Mouse (Mus musculus) gastrocnemius, adult 8-10 months (tissue): ENCODE results near the gene Pcsk7. TPM values are rescaled to one million over a fixed set of nuclear protein-coding genes. Genes with fewer than 3 reads are reported as not detected.

Experiments
- DNase-seq, 2 experiments: peaks; one replicate each; pipeline ENCODE4 v3.0.0; 2022; ENCODE audit warnings: low spot score in 2 of 2
- total RNA-seq, 4 experiments: library from RNA; stranded (reverse); gene quantifications; 2 replicates each; pipeline ENCODE4 v1.2.4; 2022

The Pcsk7 gene
- 10 to 100 TPM in 2 of 4 experiments, 1 to 10 TPM in 2; 7.9 to 14.1 (median 10.7) TPM for total RNA-seq

DNA sequence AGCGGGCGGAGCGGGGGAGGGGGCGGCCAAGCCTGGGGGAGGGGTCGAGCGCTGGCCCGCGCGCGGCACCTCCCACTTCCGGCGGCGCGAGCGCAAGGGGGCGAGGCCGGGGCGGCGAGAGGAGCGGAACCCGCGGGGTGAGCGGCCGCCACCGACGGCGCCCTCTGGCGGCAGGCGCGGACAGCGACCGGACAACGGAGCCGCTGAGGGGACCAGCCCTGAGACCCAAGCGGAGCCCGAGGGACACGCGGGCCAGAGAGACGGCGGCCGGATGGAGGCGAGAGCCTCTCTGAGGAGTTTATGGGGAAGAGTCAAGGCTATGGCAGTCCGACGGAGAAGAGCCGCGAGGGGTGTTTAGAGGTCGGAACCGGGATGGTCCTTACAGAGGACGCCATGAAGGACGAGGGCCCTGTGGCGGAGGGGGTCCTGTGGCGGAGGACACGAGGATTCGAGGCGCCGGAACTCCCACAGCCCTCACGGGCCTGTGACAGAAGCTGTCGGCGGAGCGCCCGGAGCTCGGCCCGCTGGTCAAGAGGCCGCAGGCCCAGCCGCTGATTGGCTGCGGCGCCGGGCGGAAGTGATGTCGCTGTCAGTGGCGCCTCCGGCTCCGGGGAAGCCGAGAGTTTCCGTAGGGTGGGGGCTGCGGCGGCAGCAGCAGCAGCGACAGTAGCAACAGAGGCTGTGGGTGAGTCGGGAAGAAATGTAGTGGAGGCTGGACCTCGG is at the start of gene Pcsk7, which contains the start of gene Rnf214:
Pcsk7 (plus strand) TSS at position 143 of the 723 bp plus-strand sequence.
Rnf214 (minus strand) TSS at position 557 of the 723 bp plus-strand sequence.
- peak; percentile 82 to 90 for DNase-seq

DNA sequence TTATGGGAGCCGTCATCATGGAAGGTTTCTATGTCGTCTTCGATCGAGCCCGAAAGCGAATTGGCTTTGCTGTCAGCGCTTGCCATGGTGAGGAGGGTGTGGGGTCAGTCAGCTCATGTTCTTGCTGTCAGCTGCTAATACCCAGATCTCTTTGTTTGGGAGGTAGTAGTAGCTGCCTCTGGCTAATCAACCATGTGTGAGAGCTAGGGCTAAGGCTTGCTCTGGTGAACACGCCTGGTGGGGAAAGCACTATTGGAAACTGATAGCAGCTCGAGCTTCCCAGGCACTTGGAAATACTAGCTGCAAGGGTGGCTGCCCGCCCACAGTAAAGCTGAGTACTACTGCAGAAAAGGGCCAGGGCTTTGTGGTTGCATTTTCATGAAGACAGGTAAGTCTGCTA is 46.9 kb upstream of the Pcsk7 start:
- no peak for DNase-seq

DNA sequence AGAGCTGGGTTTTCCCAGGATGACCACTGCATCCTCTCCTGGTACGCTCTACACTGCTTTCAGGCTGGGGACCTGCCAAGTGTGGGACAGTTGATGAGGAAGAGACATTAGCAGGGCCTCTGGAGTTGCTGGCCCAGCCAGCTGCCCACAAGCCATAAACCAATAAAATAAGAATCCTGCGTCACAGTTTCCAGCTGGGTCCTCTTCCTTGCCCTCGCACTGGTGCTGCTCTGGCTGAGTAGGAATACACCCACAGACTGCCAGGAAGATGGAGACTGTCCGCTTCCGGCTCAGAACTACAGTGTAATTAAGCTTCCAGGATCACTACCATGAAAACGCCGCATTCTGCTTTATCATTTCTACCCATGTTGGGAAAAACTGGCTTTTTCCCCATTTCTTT is 44.5 kb upstream of the Pcsk7 start:
- DNase-seq, result no peak

DNA sequence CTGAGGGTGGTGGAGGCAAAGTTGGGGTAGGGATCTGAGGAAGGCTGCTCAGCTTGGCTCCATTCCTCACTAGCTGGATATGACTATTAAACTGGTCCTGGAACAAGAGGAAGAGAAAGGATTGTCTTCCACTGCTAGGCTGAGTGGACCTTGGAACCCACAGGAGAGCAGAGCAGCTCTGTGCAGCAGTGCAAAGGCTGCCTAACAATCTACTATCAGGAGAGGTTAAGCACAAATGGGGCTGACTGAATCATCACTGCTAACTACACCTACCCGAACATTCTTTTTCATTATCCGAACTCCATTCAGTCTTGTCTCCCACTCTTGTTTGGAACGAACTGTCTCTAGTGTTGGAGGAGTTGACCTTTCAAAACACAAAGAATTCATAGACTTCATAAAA is 37.1 kb upstream of the Pcsk7 start:
- DNase-seq, result no peak

DNA sequence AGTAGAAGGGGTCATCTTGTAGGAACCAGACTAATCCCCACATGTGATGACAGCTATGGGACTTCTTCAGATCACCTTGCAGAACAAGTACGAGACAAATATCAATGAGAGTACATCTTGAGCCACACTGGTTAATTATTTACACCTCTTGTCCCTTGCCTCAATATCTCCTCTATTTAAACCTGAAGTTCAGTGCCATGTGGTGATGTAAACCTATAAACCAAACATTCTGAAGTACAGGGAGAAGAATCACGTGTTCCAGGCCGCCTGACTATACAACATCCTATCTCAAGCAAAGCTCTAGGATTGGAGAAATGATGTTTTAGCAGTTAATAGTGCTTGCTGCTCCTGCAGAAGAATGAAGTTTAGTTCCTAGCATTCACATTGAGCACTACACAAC is 36.0 kb upstream of the Pcsk7 start:
- no peak for DNase-seq

DNA sequence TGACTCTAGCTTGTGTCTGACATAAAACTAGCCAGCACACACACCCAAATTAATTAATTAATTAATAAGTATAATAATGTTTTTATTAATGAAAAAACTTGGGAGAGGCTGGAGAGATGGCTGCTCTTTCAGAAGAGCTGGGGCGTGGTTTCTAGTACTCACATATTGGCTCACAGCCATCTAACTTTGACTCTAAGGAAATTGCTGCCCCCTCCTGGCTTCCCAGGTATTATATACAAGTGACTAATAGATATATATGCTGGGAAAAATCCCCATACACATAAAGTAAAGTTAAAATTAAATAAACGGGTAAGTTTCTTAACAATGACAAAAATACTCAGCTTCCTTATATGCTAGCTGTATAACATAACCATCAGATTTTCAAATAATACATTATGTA is 28.4 kb upstream of the Pcsk7 start:
- DNase-seq, result peak; percentile 25 to 34

DNA sequence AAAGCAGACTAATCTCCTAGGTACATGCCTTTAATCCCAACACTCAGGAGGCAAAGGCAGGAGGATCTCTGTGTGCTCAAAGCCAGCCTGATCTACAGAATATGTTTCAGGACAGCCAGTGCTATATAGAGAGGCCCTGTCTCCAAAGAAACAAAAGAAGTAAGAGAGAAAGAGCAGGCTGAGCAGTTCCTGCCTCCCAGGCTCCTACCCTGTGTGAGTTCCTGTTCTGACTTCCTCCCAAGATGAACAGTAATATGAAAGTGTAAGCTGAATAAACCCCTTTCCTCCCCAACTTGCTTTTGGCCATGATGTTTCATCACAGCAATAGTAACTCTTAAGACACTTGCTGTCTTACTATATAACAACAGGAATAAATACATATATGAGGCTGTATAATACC is 12.6 kb upstream of the Pcsk7 start:
- DNase-seq, result no peak

DNA sequence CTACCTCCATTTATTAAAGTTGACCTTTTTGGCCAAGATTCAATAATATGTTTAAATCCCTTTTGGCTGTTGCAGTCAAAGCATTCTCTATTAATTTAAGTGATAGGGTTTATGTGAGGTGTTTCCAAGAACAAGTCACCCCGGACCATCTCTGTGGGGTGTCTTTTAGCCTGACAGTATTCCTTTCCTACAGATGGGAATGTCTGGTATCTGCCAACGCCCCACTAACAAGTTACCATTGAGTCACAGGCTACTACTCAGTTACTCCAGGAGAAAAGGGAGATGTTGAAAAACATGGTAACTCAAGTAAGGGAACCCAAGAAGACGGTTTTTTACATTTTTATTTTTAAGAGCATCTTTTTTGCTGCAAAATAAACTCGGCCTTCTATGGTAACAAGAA is 1.1 kb upstream of the Pcsk7 start:
- no peak for DNase-seq

DNA sequence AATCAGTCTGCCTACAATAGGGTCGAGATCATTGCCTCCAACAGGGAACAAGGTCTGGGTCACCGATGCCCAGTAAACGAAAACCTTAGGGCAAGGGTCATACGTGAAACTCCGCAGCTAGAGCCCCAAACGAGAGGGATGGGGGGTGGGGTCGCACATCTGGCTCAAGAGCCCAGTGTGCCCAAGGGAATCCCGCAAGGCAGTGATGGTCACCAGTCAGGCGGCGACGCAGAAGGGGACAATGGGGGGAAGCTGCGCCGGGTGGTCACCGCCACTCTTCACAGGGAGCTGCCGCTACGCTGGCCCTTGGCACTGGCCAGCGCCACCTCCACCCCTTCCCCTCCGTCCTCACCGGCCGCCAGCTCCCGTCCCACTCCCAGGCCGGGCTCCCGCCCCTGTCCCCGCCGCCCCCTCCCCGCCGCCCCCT is 473 bp upstream of the Pcsk7 start:
- DNase-seq, result peak in 1 of 2 experiments; percentile 19

DNA sequence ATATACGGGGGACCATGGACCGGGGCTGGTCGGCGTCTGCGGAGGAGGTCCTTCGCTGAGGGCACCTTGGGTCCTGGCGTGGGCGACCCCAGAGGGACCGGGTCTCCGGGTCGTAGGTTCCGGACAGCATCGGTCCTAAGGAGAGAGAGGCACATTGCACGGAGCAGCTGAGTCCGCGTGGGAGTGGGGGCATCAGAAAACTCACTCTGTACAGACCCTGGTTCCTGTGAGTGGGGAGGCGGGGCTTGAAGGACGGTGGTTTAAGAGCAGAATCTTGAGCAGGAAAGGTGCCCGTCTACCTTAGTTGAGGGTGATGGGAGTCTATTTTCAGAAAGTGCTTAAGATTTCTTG is 756 bp downstream of the Pcsk7 start:
- DNase-seq, result no peak

DNA sequence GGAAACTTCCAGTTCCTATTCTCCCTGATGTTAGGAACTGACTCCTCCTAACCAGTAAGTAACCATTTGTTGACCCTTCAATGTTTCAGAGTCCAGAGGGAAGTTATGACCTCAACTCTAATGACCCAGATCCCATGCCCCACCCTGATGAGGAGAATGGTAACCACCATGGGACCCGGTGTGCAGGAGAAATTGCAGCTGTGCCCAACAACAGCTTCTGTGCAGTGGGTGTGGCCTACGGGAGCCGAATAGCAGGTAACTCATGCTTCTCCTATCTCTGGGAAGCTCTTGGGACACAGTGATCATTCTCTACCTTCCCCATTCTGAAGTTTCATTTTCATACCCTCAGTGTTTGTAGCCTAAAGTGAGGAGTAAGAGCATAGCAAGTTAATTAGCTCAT is 4.7 kb downstream of the Pcsk7 start:
- no peak for DNase-seq

DNA sequence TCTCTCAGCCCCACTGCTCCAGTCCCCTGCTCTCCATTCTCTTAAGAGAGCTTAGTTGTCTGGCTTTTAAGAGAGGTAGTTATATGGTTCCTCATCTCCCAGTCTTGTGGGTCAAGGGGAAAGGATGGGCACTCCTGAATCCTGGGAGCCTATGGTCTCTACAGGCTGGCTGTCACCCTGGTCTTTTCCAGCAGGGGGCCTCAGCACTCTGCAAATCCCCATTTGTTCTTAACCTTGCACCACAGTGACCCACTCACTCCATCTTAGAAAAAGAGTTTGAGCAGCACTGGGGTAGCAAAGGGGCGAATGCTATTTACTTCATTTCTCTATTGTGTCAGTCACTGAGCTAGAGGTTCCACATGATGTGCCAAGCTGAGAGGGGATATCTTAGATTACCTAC is 5.4 kb downstream of the Pcsk7 start:
- DNase-seq, result peak in 1 of 2 experiments; percentile 39

DNA sequence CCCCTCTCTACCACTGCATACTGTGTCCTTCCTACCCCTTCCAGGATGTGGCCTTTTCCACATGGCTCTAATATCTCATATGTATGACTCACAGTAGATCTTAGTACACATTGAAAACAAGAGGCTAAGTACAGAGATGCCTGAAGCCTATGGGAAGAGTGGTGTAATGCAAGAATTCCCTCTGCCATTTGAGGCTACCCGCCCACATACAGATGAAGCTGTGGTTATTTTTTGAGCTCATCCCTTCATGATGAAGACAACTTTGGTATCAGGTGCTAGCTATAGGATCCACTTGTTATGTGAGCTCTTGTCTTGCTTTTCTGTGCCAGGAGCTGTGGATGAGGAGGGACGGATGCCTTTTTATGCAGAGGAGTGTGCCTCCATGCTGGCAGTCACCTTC is 9.4 kb downstream of the Pcsk7 start:
- no peak for DNase-seq

DNA sequence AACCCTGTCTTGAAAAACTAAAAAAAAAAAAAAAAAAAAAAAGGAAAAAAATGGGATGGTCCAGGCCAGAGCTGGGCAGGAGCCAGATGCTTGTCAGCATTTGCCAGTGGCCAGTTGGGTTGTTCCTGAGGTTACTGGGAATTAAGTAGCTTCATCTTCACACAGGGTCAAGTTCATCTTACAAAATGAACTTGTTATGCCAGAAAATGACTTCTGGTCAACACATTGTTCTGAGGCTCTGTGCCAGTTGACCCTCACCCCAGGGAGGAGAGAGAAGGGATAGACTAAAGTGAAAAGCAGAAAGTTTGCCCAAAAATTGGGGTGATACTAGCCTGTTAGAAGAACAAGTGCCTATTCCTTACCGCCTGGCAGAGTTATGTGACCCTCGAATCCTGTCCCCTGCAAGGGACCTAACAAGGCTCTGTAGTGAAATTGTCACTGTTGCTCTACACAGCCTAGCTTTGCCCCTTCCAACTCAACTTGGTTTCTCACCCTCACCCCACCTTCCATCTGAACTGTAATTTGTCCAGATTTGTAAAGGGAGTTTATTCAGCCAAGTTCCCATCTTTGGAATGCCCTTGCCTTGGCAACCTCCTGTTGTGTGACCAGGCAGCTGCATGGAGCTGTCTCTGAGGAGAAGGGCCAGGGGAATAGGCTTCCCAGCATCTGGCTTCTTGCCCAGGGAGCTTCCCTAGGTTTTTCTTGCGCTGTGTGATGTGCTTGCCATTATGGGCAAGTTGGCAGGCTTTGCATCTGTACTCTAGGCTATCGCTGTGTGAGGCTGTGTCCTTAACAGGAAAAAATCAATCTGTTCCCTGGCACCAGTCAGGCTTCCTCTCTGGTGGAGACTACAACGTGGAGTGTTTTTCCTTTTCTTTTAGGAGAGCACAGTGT is 11.0 kb downstream of the Pcsk7 start:
- peak; percentile 41 to 63 for DNase-seq

DNA sequence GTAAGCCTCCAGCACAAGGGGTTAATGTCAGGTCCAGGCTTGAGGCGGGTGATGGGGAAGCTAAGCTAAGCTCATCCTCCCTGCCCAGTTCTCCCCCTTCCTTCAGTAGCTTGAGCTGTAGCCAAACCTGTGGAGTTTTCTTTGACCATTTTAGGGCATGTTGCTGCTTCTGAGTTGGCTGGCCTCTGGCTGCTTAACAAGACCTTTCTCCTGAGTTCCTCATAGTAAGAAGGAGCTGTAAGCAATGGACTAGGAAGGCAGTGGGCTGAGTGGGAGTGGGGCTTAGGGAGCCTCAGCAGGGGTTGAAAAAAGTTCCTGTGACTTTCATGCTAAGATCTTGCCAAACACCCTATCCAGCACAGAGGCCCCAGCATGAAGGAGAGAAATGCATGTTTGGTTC is 13.6 kb downstream of the Pcsk7 start:
- no peak for DNase-seq

DNA sequence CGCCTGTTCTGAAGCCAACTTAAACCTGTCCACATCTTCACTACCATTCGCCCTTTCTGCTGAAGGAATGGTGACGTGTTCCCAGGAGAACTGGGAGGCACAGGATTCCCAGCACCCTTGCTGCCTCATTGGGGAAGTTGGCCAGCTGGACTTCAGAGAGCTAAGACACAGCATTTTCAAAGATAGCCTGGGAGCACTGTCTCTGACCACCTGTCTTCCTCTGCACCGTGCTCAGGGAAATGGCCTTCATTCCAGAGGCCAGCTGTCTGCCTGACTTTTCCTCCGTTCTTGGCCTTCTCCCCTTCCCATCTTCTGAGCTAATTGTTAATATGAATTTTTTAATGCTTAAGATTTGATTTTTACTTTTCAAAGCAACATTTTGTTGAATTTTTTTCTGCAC is 23.0 kb downstream of the Pcsk7 start:
- no peak for DNase-seq

DNA sequence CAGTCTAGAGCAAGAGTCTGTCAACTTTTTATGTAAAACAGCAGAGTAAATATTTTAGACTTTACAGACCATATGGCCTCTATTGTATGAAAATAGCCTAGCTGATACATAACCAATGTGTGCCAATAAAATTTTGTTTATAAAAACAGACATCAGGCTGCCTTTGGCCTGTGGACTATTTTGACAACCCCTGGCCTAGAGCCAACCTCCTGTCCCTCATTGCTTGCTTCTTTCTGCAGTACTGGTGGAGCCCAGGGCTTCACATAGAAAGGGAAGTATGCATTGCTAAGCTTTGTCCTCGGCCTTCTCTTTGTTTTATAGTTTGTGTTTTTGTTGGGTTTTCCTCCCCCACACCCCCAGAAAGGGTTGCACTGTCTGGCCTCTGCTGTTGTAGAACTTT is 25.7 kb downstream of the Pcsk7 start:
- DNase-seq, result no peak

DNA sequence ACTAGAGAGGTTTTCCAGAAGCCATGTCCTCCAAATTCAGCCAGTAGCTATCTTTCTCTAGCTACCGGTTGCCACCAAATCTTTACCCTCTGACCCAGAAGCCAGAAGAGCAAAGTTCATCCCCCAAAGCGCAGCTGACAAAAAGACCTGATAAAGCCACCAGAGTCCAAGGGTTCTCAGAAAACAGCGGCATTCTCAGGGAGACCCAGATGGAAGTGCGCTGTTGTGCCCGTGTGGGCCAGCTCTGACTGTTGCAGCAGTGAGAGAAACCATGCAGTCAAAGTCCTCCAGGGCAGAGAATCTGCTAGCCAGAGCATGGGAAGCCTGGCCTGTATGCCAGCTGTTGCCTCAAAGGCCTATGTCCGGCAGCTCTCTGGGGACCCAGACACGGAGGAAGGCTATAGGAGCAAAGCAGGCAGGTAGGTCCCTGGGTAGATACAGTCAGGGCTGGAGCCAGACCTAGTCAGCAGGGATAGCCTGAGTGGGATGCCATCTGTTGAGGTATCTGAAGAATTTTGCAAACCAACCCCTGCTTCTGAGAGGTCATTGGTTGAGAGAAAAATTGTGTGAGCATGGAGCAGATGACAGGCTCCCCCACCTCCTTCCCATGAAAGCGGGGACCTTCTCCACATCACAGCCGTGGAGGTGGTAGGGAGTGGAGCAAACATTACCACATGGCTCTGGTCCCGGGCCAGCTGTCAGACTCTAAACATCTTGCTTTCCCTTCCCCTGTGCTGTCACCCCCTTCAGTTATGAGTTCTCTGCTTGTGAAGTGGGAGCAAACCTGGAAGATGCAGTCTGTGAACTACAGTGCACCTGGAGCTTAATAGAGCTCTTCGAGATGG is 26.5 kb downstream of the Pcsk7 start:
- DNase-seq, result no peak

DNA sequence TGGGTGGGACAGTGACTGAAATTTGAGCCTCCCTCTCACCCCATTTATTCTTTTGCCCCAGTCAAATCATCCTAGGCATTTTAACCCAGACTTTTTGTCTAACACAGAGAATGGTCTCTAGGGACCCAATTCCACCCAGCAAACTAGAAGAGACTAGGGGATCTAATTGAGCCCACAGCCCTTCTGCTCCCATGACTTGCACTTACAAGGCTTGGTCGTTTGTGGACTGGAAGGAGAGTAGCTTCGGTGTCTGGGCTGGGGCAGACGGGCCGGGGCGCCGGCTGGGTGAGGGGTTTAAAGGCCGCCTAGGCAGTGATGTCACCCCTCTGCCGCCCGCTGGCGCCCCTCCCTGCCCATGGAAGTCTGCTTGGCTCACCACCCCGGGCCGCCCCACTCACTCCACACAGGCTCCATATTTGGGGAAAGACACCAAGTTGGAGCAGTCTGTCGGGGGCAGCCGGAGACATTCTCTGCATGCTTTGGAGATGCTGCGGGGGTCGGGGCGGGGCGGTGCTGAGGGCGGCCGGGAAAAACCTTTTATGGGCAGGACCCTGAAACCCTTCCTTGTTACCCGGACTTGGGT is 29.4 kb downstream of the Pcsk7 start, which contains the start of gene Tagln:
Tagln (minus strand) TSS at position 431 of the 583 bp plus-strand sequence.
- DNase-seq, result no peak

DNA sequence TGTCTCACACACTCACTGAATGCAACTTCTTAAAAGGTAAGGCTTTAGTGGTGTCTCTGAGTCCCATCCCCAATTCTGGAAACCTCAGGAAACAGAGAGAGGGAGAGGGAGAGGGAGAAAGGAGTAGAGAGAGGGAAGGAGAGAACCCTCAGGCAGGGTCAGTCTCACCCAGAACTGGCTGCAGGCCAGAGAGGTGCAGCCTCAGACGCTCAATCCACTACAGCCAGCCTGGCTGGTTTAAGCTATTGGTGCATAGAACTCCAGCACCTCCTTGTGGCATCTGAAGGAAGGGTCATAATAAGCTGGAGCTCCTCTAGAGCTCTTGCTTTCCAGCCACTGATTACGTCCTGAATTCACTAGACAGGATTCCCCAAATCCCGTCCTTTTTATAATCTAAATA is 30.6 kb downstream of the Pcsk7 start:
- peak in 1 of 2 experiments; percentile 33 for DNase-seq

DNA sequence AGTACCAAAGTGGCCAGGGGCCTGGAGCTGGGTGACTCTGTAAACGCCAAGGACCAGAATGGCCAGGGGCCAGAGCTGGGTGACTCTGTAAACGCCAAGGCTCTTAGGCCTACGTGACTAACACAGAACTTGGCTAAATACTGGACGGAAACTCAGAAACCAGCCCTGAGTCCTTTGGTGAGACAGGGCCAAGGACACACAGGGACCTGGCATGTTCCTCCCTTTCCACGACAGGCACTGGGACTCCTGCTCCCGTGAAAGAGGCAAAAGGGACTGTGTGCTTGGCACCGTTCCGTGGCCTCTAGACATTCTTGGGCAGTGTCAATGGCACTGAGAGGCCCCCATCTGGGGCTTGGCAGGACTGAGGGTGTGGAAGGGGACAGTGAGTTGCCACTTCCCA is 31.8 kb downstream of the Pcsk7 start:
- DNase-seq, result no peak
